Mouse (Mus musculus) sigmoid colon, adult 10 weeks (tissue): ENCODE measurements around the gene Rps6ka2. TPM values are rescaled to one million over a fixed set of nuclear protein-coding genes. Genes with fewer than 3 reads are reported as not detected.

Source experiments
- polyA plus RNA-seq: library from polyadenylated mRNA; stranded (reverse); fragments of 350-450 nt; fragmentation: Illumina TruSeq; extraction: RNeasy Lipid Tissue Mini Kit (QIAGEN cat#74804); gene quantifications from one replicate; pipeline ENCODE4 v1.2.3, GENCODE M21; 2014; ENCODE audit warnings: low read depth, low replicate concordance

The Rps6ka2 gene
- 0.54 TPM for polyA plus RNA-seq

GRCm38 (mm10) chr17:7169627-7170303 lies at the start of gene Rps6ka2:
TSS of gene Rps6ka2 (plus strand) at chr17:7170115.

GRCm38 (mm10) chr17:7324346-7324745 lies 154.4 kb downstream of the Rps6ka2 start, which contains the start of gene Tcp10a:
TSS of gene Tcp10a (plus strand) at chr17:7324646.

GRCm38 (mm10) chr17:7352596-7352995 lies 182.7 kb downstream of the Rps6ka2 start, which contains the start of gene Ttll2:
TSS of gene Ttll2 (minus strand) at chr17:7352696.

Other genes starting within 250 kb of the Rps6ka2 start
- 35.3 TPM for gene Rsph3b, start 221.4 kb upstream of the Rps6ka2 start, polyA plus RNA-seq
- gene Tagap1, start 209.0 kb upstream of the Rps6ka2 start, polyA plus RNA-seq: 16.6 TPM
- gene Rnaset2b, start 199.5 kb upstream of the Rps6ka2 start, polyA plus RNA-seq: 348 TPM
- gene Gm49721, start 191.2 kb upstream of the Rps6ka2 start, polyA plus RNA-seq: not detected
- not detected for gene Gm1604a, start 144.5 kb upstream of the Rps6ka2 start, polyA plus RNA-seq
- not detected for gene Tcp10a, start 154.5 kb downstream of the Rps6ka2 start, polyA plus RNA-seq
- not detected for gene Ttll2, start 182.6 kb downstream of the Rps6ka2 start, polyA plus RNA-seq
- gene Gm49630, start 201.9 kb downstream of the Rps6ka2 start, polyA plus RNA-seq: not detected
- 0.16 TPM for gene Unc93a2, start 215.3 kb downstream of the Rps6ka2 start, polyA plus RNA-seq